Mouse (Mus musculus) intestine, embryonic 14.5 days (tissue): ENCODE measurements around the gene Pus7. TPM values are rescaled to one million over a fixed set of nuclear protein-coding genes. Genes with fewer than 3 reads are reported as not detected.

Experiments used
- ATAC-seq: fragments of 200-750 bp; cut with Nextera tagmentation; replicated peaks from 2 replicates; pipeline ENCODE4 v1.8.0; 2017; ENCODE audit warnings: low read depth, moderate number of reproducible peaks, moderate TSS enrichment, moderate library complexity; ENCODE audit not compliant: low FRiP score, low TSS enrichment
- DNase-seq: peaks from one replicate; pipeline ENCODE4 v3.0.0-alpha.2; 2018; ENCODE audit warnings: low spot score
- H3K27ac ChIP-seq: fragments of 300-500 bp; sonication (generic); 2 replicates; pipeline ENCODE4 v1.5.1; 2014; ENCODE audit warnings: low read depth, mild to moderate bottlenecking, control low read depth
- H3K27me3 ChIP-seq: fragments of 300-500 bp; sonication (generic); replicated peaks from 2 replicates; pipeline ENCODE4 v1.6.1; 2014; ENCODE audit warnings: low read length, control low read depth; ENCODE audit not compliant: control insufficient read depth, insufficient read depth
- H3K36me3 ChIP-seq: fragments of 300-500 bp; sonication (generic); 2 replicates; pipeline ENCODE4 v1.6.1; 2014; ENCODE audit warnings: low read length, control low read depth; ENCODE audit not compliant: control insufficient read depth, insufficient read depth
- H3K4me1 ChIP-seq: fragments of 300-500 bp; sonication (generic); replicated peaks from 2 replicates; pipeline ENCODE4 v1.6.1; 2014; ENCODE audit warnings: low read length, control low read depth, mixed read lengths; ENCODE audit not compliant: control insufficient read depth, insufficient read depth
- H3K4me2 ChIP-seq: fragments of 300-500 bp; sonication (generic); 2 replicates; pipeline ENCODE4 v1.6.1; 2014; ENCODE audit warnings: low read length
- H3K4me3 ChIP-seq: fragments of 300-500 bp; sonication (generic); 2 replicates; pipeline ENCODE4 v1.5.1; 2014; ENCODE audit warnings: low read depth, low read length, control low read depth, mixed read lengths
- H3K9ac ChIP-seq: fragments of 300-500 bp; sonication (generic); 2 replicates; pipeline ENCODE4 v1.6.1; 2014; ENCODE audit warnings: mild to moderate bottlenecking, low read length
- H3K9me3 ChIP-seq: fragments of 300-500 bp; sonication (generic); 2 replicates; pipeline ENCODE4 v1.6.1; 2016; ENCODE audit warnings: low read length, control low read depth; ENCODE audit not compliant: control insufficient read depth
- WGBS: fragments of 180-500 bp; shearing (Covaris S2); extraction: QIAGEN DNeasy Blood & Tissue Kit; methylation state at CpG from one replicate; pipeline ENCODE4 v1.1.7; 2014; 5-methylcytosine and 5-hydroxymethylcytosine counted together
- polyA plus RNA-seq: library from polyadenylated mRNA; unstranded; fragments of >200 nt; fragmentation: Nextera tagmentation; extraction: Ambion mirVana; gene quantifications from 2 replicates; pipeline ENCODE4 v1.2.1, GENCODE M21; 2014

Gene Pus7
- polyA plus RNA-seq, 1 experiment from 2014 or later, result 36.3 TPM

DNA sequence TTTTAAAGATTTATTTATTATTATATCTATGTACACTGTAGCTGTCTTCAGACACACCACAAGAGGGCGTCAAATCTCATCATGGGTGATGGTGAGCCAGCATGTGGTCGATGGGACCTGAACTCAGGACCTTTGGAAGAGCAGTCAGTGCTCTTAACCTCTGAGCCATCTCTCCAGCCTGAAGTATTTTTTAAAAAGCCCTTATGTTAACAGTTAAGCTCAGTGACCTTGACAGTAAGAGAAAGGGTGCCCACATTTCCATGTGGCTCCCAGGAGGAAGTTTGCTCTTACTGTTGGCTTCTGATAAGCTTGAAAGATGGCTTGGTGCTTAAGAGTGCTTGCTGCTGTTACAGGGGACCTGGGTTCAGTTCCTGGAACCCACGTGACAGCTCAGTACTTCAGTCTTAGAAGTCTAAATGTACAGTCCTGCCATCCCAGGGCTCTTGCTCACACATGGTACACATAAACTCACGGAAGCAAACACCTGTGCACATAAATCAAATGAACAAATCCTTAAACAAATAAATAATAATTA is 5.6 kb upstream of the Pus7 start:
- no peaks in the 10 kb centered on the region for H3K9me3 ChIP-seq
- H3K4me1 ChIP-seq, result peaks cover 6% of the 10 kb centered on the region
- ATAC-seq (no peak), DNase-seq (no peak)
- no peaks in the 10 kb centered on the region for H3K27me3 ChIP-seq
- H3K4me2 ChIP-seq, result no peak overlapping the region
- H3K9ac ChIP-seq, result no peak overlapping the region
- no peak overlapping the region for H3K27ac ChIP-seq
- H3K36me3 ChIP-seq, result peaks cover 22% of the 10 kb centered on the region
- WGBS, result 76% methylated on average over 4 of the region's 4 CpGs
- H3K4me3 ChIP-seq, result no peak overlapping the region

- H3K36me3 ChIP-seq, result peaks cover 18% of the 10 kb centered on the region; the same call in 1 of the 2 replicates
- peak overlapping the region; percentile 79 for H3K9ac ChIP-seq
- WGBS, result 38% methylated on average over 3 of the region's 3 CpGs
- H3K4me2 ChIP-seq, result peak overlapping the region; percentile 93
- H3K9me3 ChIP-seq, result no peaks in the 10 kb centered on the region
- H3K4me1 ChIP-seq, result peaks cover 6% of the 10 kb centered on the region
- no peak overlapping the region for H3K27ac ChIP-seq
- ATAC-seq (no peak), DNase-seq (no peak)
- no peaks in the 10 kb centered on the region for H3K27me3 ChIP-seq
- peak overlapping the region; percentile 81 for H3K4me3 ChIP-seq
These were observed 4.9 kb upstream of the Pus7 start for GRCm38 (mm10) chr5:23788390-23788830.

DNA sequence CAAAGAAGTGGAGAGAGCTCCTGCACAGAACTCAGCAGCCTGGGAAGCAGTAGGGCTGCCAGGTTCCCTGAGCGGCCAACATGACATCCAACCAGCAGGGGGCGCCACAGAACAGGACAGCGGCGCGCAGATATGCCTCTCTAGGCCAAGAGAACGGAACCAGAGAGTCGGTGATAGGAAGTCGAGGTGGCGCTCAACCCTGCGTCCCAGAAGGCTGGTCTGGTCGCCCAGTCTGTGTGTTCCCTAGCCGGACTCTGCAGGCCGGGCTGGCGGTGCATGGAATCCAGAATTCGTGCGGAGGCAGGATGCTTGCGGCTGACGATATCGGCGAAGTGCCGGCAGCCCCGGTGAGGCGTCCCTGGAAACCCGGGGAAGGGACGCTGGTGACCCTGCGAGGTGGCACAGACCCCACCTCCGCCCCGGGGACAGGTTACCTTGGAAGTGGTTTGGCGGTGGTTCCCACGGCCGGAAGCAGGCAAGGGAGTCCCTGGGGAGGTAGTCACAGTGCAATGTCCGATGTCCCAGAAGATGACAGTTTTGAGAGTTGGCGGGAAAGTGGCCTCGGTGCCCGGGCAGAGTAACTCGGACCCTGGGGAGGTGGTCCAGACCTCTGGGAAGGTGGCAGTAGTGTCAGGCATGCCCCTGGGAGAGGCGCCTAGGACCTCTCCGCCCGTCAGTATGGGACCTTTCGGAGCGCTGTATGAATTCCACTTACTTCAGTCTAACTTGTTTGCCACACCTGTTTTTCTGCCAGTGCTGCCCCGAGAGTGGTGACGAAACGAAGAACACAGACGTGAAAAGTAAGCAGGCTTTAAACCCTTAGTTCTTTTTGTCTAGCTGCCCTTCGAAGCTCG is 4.3 kb upstream of the Pus7 start, which contains the start of gene Rint1:
Gene Rint1 (plus strand): TSS at position 176 of the 854 bp plus-strand sequence.
- no peak within 1 kb of the TSS for H3K27ac ChIP-seq
- peak; percentile 100 for DNase-seq
- H3K9ac ChIP-seq, result peak within 1 kb of the TSS; percentile 79
- H3K4me2 ChIP-seq, result peak within 1 kb of the TSS; percentile 93
- H3K4me1 ChIP-seq, result peaks cover 8% of the 10 kb centered on the region
- no peaks in the 10 kb centered on the region for H3K9me3 ChIP-seq
- WGBS, result 3% methylated on average over 46 of the region's 47 CpGs
- H3K27me3 ChIP-seq, result no peaks in the 10 kb centered on the region
- peak within 1 kb of the TSS; percentile 81 for H3K4me3 ChIP-seq
- ATAC-seq, result peak; percentile 74
- H3K36me3 ChIP-seq, result peaks cover 18% of the 10 kb centered on the region; the same call in 1 of the 2 replicates

GRCm38 (mm10) chr5:23782051-23782810 is 1.3 kb downstream of the Pus7 start:
- WGBS, result 40% methylated on average over 8 of the region's 8 CpGs
- DNase-seq, result no peak
- H3K36me3 ChIP-seq, result no peaks in the 10 kb centered on the region; the same call in 1 of the 2 replicates

DNA sequence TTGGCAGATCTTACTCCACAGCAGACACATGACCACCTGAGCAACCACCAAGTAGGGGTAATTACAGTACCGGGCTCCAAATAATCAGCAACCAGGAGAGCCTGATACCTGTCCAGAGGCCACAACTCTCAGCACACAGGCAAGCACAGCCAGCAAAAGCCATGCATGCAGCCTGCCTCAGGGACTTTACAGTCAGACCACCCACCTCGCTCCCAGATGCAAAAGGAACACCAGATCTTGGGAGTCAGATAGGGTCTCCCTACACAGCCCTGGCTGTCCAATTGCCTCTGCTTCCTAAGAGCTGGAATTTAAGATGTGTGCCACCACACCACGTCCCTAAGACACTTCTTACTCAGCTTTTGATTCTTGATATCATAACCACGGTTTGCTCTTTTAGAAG is 2.3 kb downstream of the Pus7 start:
- H3K9ac ChIP-seq, result no peak overlapping the region
- no peak overlapping the region for H3K27ac ChIP-seq
- H3K4me3 ChIP-seq, result no peak overlapping the region
- no peaks in the 10 kb centered on the region for H3K9me3 ChIP-seq
- no peak for ATAC-seq
- H3K27me3 ChIP-seq, result no peaks in the 10 kb centered on the region
- WGBS, result 64% methylated on average over 4 of the region's 4 CpGs
- H3K36me3 ChIP-seq, result peaks cover 6% of the 10 kb centered on the region
- H3K4me2 ChIP-seq, result no peak overlapping the region
- H3K4me1 ChIP-seq, result peaks cover 19% of the 10 kb centered on the region
- no peak for DNase-seq

More at GRCm38 (mm10) chr5:23782051-23782810, 1.3 kb downstream of the Pus7 start:
- H3K9ac ChIP-seq, result peak overlapping the region; percentile 82
- H3K27ac ChIP-seq, result no peak overlapping the region
- peak overlapping the region; percentile 68 for H3K4me2 ChIP-seq
- no peak for ATAC-seq
- H3K9me3 ChIP-seq, result no peaks in the 10 kb centered on the region
- peaks cover 19% of the 10 kb centered on the region for H3K4me1 ChIP-seq
- H3K4me3 ChIP-seq, result peak overlapping the region; percentile 92
- H3K27me3 ChIP-seq, result no peaks in the 10 kb centered on the region

GRCm38 (mm10) chr5:23780516-23780915 is 3.0 kb downstream of the Pus7 start:
- ATAC-seq (no peak), DNase-seq (no peak)
- Histone ChIP-seq H3K27ac (no peak overlapping the region), H3K9me3 (no peaks in the 10 kb centered on the region), H3K4me2 (no peak overlapping the region), H3K27me3 (no peaks in the 10 kb centered on the region), H3K4me3 (no peak overlapping the region), H3K4me1 (peaks cover 19% of the 10 kb centered on the region), H3K9ac (no peak overlapping the region), H3K36me3 (peaks cover 12% of the 10 kb centered on the region)
- WGBS, result 88% methylated on average over 4 of the region's 4 CpGs

DNA sequence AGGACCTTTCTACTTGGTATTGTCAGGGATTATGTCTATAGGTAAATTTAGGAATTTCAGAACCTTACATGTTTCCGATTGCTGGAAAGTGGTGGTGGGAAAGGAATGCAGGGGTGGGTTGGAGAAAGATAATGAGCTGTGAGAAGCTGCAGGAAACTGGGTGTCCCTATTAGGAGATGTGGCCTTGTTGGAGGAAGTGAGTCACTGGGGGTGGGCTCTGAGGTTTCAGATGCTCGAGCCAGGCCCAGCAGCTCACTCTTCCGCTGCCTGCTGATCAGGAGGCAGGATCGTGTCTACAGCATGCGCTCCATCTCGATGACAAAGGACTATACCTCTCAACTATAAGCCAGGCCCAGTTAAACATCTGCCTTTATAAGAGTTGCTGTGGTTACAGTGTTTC is 9.3 kb downstream of the Pus7 start:
- WGBS, result 82% methylated on average over 6 of the region's 6 CpGs

GRCm38 (mm10) chr5:23771105-23771504 is 12.4 kb downstream of the Pus7 start:
- Histone ChIP-seq H3K4me2 (no peak overlapping the region), H3K4me3 (no peak overlapping the region), H3K9ac (no peak overlapping the region), H3K27me3 (no peaks in the 10 kb centered on the region), H3K27ac (no peak overlapping the region), H3K36me3 (peaks cover 57% of the 10 kb centered on the region), H3K4me1 (no peaks in the 10 kb centered on the region), H3K9me3 (no peaks in the 10 kb centered on the region)
- 48% methylated on average over 8 of the region's 8 CpGs for WGBS
- ATAC-seq (no peak), DNase-seq (no peak)

More for the DNA sequence above, 9.3 kb downstream of the Pus7 start:
- ATAC-seq (no peak), DNase-seq (no peak)
- H3K27me3 ChIP-seq, result no peaks in the 10 kb centered on the region
- no peak overlapping the region for H3K4me2 ChIP-seq
- no peaks in the 10 kb centered on the region for H3K4me1 ChIP-seq
- no peak overlapping the region for H3K9ac ChIP-seq
- H3K27ac ChIP-seq, result no peak overlapping the region
- no peak overlapping the region for H3K4me3 ChIP-seq
- H3K9me3 ChIP-seq, result no peaks in the 10 kb centered on the region
- peaks cover 40% of the 10 kb centered on the region for H3K36me3 ChIP-seq
